8 mouse cellular contexts compared by ENCODE assay signal in genomic region chr5:27048167-27048566, GRCm38 (mm10).
DNase-seq lines count a peak whose midpoint lies in the region; ATAC-seq and TF ChIP-seq lines count a peak whose summit lies in the region.

No protein-coding gene starts in this region.

- no peaks in the 10 kb centered on the region for H3K36me3 ChIP-seq in ES-Bruce4 (ENCODE audit: control insufficient read depth, insufficient read depth, low read length, poor library complexity, severe bottlenecking)
- no peaks in the 10 kb centered on the region for H3K36me3 ChIP-seq in forebrain, embryonic 13.5 days (ENCODE audit: poor library complexity, severe bottlenecking)
- H3K36me3 ChIP-seq in neural tube, embryonic 14.5 days (ENCODE audit: control insufficient read depth, insufficient read depth, low read length) = no peaks in the 10 kb centered on the region
- H3K36me3 ChIP-seq in lung, postnatal 0 days (ENCODE audit: insufficient read depth, low read length) = no peaks in the 10 kb centered on the region

- TF ChIP-seq POLR2A in ES-Bruce4 (IDR thresholded peaks at IDR 0.05; ENCODE audit: insufficient read depth, low read length) = no peak

- no peak overlapping the region for H3K27ac ChIP-seq in ES-Bruce4 (ENCODE audit: insufficient read depth, low read length)
- H3K27ac ChIP-seq in forebrain, embryonic 13.5 days = no peak overlapping the region
- no peak overlapping the region for H3K27ac ChIP-seq in neural tube, embryonic 14.5 days (ENCODE audit: low read depth, low read length)
- no peak overlapping the region for H3K27ac ChIP-seq in lung, postnatal 0 days (ENCODE audit: low read length)

- TF ChIP-seq CTCF in ES-Bruce4 (IDR thresholded peaks at IDR 0.05; ENCODE audit: low read depth, low read length) = peak; percentile 79
- TF ChIP-seq CTCF in lung, postnatal 0 days (IDR thresholded peaks at IDR 0.05) = no peak

- no peaks in the 10 kb centered on the region for H3K4me1 ChIP-seq in ES-Bruce4 (ENCODE audit: control insufficient read depth, insufficient read depth, low read length)
- H3K4me1 ChIP-seq in forebrain, embryonic 13.5 days = peaks cover 16% of the 10 kb centered on the region
- no peaks in the 10 kb centered on the region for H3K4me1 ChIP-seq in neural tube, embryonic 14.5 days (ENCODE audit: control insufficient read depth, insufficient read depth, low read length)
- no peaks in the 10 kb centered on the region for H3K4me1 ChIP-seq in lung, postnatal 0 days (ENCODE audit: insufficient read depth, low read depth, low read length)

- ATAC-seq in forebrain, embryonic 13.5 days = peak; percentile 77
- peak; percentile 74; the same call in 1 of the 2 replicates for ATAC-seq in neural tube, embryonic 14.5 days (ENCODE audit: low read depth)
- no peak for ATAC-seq in lung, postnatal 0 days

- H3K4me3 ChIP-seq in ES-Bruce4 (ENCODE audit: low read depth, low read length) = no peak overlapping the region
- no peak overlapping the region for H3K4me3 ChIP-seq in forebrain, embryonic 13.5 days
- H3K4me3 ChIP-seq in neural tube, embryonic 14.5 days (ENCODE audit: low read depth, low read length) = no peak overlapping the region
- H3K4me3 ChIP-seq in lung, postnatal 0 days (ENCODE audit: low read depth, low read length) = no peak overlapping the region

- H3K9me3 ChIP-seq in ES-Bruce4 (replicated peaks; ENCODE audit: control insufficient read depth, insufficient read depth, low read length, poor library complexity, severe bottlenecking) = no peaks in the 10 kb centered on the region
- H3K9me3 ChIP-seq in forebrain, embryonic 13.5 days (replicated peaks) = no peaks in the 10 kb centered on the region
- no peaks in the 10 kb centered on the region for H3K9me3 ChIP-seq in neural tube, embryonic 14.5 days (ENCODE audit: control insufficient read depth, low read length)
- no peaks in the 10 kb centered on the region for H3K9me3 ChIP-seq in lung, postnatal 0 days (ENCODE audit: low read length)

- no peak overlapping the region for H3K4me2 ChIP-seq in forebrain, embryonic 13.5 days
- no peak overlapping the region for H3K4me2 ChIP-seq in neural tube, embryonic 14.5 days (ENCODE audit: low read depth, low read length)
- no peak overlapping the region for H3K4me2 ChIP-seq in lung, postnatal 0 days (replicated peaks; ENCODE audit: low read depth, low read length)

- TF ChIP-seq EP300 in ES-Bruce4 (IDR thresholded peaks at IDR 0.05; ENCODE audit: insufficient read depth, low read depth, low read length) = 0 out of 2 replicates have a peak, but pooled peaks have one; percentile 33
- TF ChIP-seq EP300 in lung, postnatal 0 days (IDR thresholded peaks at IDR 0.05) = no peak

- H3K27me3 ChIP-seq in ES-Bruce4 (ENCODE audit: control insufficient read depth, insufficient read depth, low read length, poor library complexity, severe bottlenecking) = peaks cover 3% of the 10 kb centered on the region; the same call in 1 of the 2 replicates
- H3K27me3 ChIP-seq in forebrain, embryonic 13.5 days = peaks cover 14% of the 10 kb centered on the region
- no peaks in the 10 kb centered on the region for H3K27me3 ChIP-seq in neural tube, embryonic 14.5 days (ENCODE audit: control insufficient read depth, insufficient read depth, low read length)
- no peaks in the 10 kb centered on the region; the same call in 1 of the 2 replicates for H3K27me3 ChIP-seq in lung, postnatal 0 days (replicated peaks; ENCODE audit: insufficient read depth, low read length)

- DNase-seq in brain, embryonic 18.5 days (ENCODE audit: low read depth, low spot score) = peak; percentile 64
- DNase-seq in layer of hippocampus, postnatal 36 days = peak; percentile 74 to 79
- DNase-seq in lung, postnatal 0 days (ENCODE audit: low spot score) = no peak
- no peak for DNase-seq in thymus, postnatal 10 days (ENCODE audit: low spot score in 2 of 2)
- no peak for DNase-seq in urinary bladder, postnatal 36 days (ENCODE audit: low spot score in 2 of 2)

- H3K9ac ChIP-seq in ES-Bruce4 (ENCODE audit: low read depth, poor library complexity, severe bottlenecking) = no peak overlapping the region
- H3K9ac ChIP-seq in forebrain, embryonic 13.5 days = no peak overlapping the region
- no peak overlapping the region for H3K9ac ChIP-seq in neural tube, embryonic 14.5 days (replicated peaks; ENCODE audit: low read depth, low read length)
- no peak overlapping the region for H3K9ac ChIP-seq in lung, postnatal 0 days (replicated peaks; ENCODE audit: low read depth)

- 22% methylated on average over 7 of the region's 7 CpGs for WGBS in forebrain, embryonic 13.5 days
- 17% methylated on average over 7 of the region's 7 CpGs for WGBS in neural tube, embryonic 14.5 days
- WGBS in lung, postnatal 0 days = 20% methylated on average over 7 of the region's 7 CpGs

Comparison
In these comparisons a context has a peak if more than half of its experiments do, and no peak if none do; other contexts are left out.
1. DNase-seq: peak in brain, embryonic 18.5 days (single experiment) and layer of hippocampus, postnatal 36 days (2 of 2); none in lung, postnatal 0 days (single experiment), thymus, postnatal 10 days (0 of 2) and urinary bladder, postnatal 36 days (0 of 2).